Mouse (Mus musculus) hindbrain, postnatal 0 days (tissue): Measurements from ENCODE around the gene Mog. TPM values are rescaled to one million over a fixed set of nuclear protein-coding genes. Genes with fewer than 3 reads are reported as not detected.

Experiments used
- ATAC-seq: fragments of 200-750 bp; cut with Nextera tagmentation; 2 replicates; pipeline ENCODE4 v1.8.0; 2017; ENCODE audit warnings: mild to moderate bottlenecking, moderate TSS enrichment, moderate library complexity
- DNase-seq: peaks from one replicate; pipeline ENCODE4 v3.0.0-alpha.2; 2015; ENCODE audit warnings: low spot score
- H3K27ac ChIP-seq: fragments of 300-500 bp; sonication (generic); 2 replicates; pipeline ENCODE4 v1.5.1; 2014; ENCODE audit warnings: mild to moderate bottlenecking
- H3K27me3 ChIP-seq: fragments of 300-500 bp; sonication (generic); 2 replicates; pipeline ENCODE4 v1.6.1; 2014; ENCODE audit warnings: low read length, mixed read lengths; ENCODE audit not compliant: insufficient read depth
- H3K36me3 ChIP-seq: fragments of 300-500 bp; sonication (generic); 2 replicates; pipeline ENCODE4 v1.6.1; 2014; ENCODE audit warnings: low read length, mixed read lengths; ENCODE audit not compliant: insufficient read depth
- H3K4me1 ChIP-seq: fragments of 300-500 bp; sonication (generic); 2 replicates; pipeline ENCODE4 v1.6.1; 2014; ENCODE audit warnings: antibody characterized with exemption, low read length, mixed read lengths; ENCODE audit not compliant: insufficient read depth
- H3K4me2 ChIP-seq: fragments of 300-500 bp; sonication (generic); 2 replicates; pipeline ENCODE4 v1.6.1; 2014; ENCODE audit warnings: low read depth, mild to moderate bottlenecking, low read length, moderate library complexity, mixed read lengths
- H3K4me3 ChIP-seq: fragments of 300-500 bp; sonication (generic); 2 replicates; pipeline ENCODE4 v1.5.1; 2014; ENCODE audit warnings: low read length
- H3K9ac ChIP-seq: fragments of 300-500 bp; sonication (generic); replicated peaks from 2 replicates; pipeline ENCODE4 v1.6.1; 2014; ENCODE audit warnings: mild to moderate bottlenecking, low read length, moderate library complexity, mixed read lengths
- H3K9me3 ChIP-seq: fragments of 300-500 bp; sonication (generic); 2 replicates; pipeline ENCODE4 v1.6.1; 2016; ENCODE audit warnings: low read length, mixed read lengths
- CTCF ChIP-seq: IDR thresholded peaks from 2 replicates; pipeline ENCODE4 v1.5.1; 2016; ENCODE audit warnings: antibody characterized with exemption, control low read depth, low read depth
- WGBS: fragments of 180-500 bp; shearing (Covaris S2); extraction: QIAGEN DNeasy Blood & Tissue Kit; methylation state at CpG from one replicate; pipeline ENCODE4 v1.1.7; 2014; 5-methylcytosine and 5-hydroxymethylcytosine counted together
- polyA plus RNA-seq: library from polyadenylated mRNA; unstranded; fragments of >200 nt; fragmentation: Nextera tagmentation; extraction: Ambion mirVana; gene quantifications from 2 replicates; pipeline ENCODE4 v1.2.1, GENCODE M21; 2015
- total RNA-seq: library from RNA; depleted of rRNA; stranded (reverse); fragments of >200 nt; gene quantifications from 2 replicates; pipeline ENCODE4 v1.2.3, GENCODE M21; 2014; rRNA removed

Gene Mog
- 0.52 TPM in 1 of 2 replicates, not detected in the other for total RNA-seq
- polyA plus RNA-seq, result 1.5 and 1.7 TPM in 2 replicates

- Histone ChIP-seq H3K27me3 (no peaks in the 10 kb centered on the region), H3K9me3 (no peaks in the 10 kb centered on the region), H3K27ac (no peak within 1 kb of the TSS), H3K4me3 (no peak within 1 kb of the TSS), H3K9ac (no peak within 1 kb of the TSS), H3K36me3 (no peaks in the 10 kb centered on the region), H3K4me2 (no peak within 1 kb of the TSS), H3K4me1 (no peaks in the 10 kb centered on the region)
- DNase-seq (no peak), ATAC-seq (no peak)
- 62% methylated on average over 9 of the region's 9 CpGs for WGBS
- TF ChIP-seq CTCF, result no peak
These were observed at the start of gene Mog for GRCm38 (mm10) chr17:37022628-37023576. Gene Mog, minus strand, starts transcription at chr17:37023398.

GRCm38 (mm10) chr17:37072730-37073276 lies 49.6 kb upstream of the Mog start:
- ATAC-seq (0 out of 2 replicates have a peak, but pooled peaks have one; percentile 33), DNase-seq (no peak)
- no peak overlapping the region for H3K4me3 ChIP-seq
- H3K9me3 ChIP-seq, result no peaks in the 10 kb centered on the region
- H3K4me2 ChIP-seq, result no peak overlapping the region
- H3K27ac ChIP-seq, result peak overlapping the region; percentile 38; the same call in 1 of the 2 replicates
- H3K4me1 ChIP-seq, result no peaks in the 10 kb centered on the region
- 25% methylated on average over 11 of the region's 11 CpGs for WGBS
- H3K9ac ChIP-seq, result no peak overlapping the region
- no peak for TF ChIP-seq CTCF
- H3K27me3 ChIP-seq, result no peaks in the 10 kb centered on the region
- H3K36me3 ChIP-seq, result peaks cover 77% of the 10 kb centered on the region

- ATAC-seq, result peak; percentile 60; the same call in 1 of the 2 replicates
- H3K36me3 ChIP-seq, result peaks cover 83% of the 10 kb centered on the region
These were observed 49.0 kb upstream of the Mog start for GRCm38 (mm10) chr17:37072080-37072729.

GRCm38 (mm10) chr17:37070121-37070520 lies 46.9 kb upstream of the Mog start:
- H3K4me3 ChIP-seq, result no peak overlapping the region
- 80% methylated on average over 8 of the region's 8 CpGs for WGBS
- H3K9me3 ChIP-seq, result no peaks in the 10 kb centered on the region
- no peak overlapping the region for H3K27ac ChIP-seq
- no peak for TF ChIP-seq CTCF
- peaks cover 89% of the 10 kb centered on the region for H3K36me3 ChIP-seq
- no peak overlapping the region for H3K4me2 ChIP-seq
- H3K4me1 ChIP-seq, result no peaks in the 10 kb centered on the region
- H3K27me3 ChIP-seq, result no peaks in the 10 kb centered on the region
- ATAC-seq, result no peak
- DNase-seq, result no peak
- H3K9ac ChIP-seq, result no peak overlapping the region

More at GRCm38 (mm10) chr17:37072080-37072729, 49.0 kb upstream of the Mog start:
- Histone ChIP-seq H3K4me3 (no peak overlapping the region), H3K27me3 (no peaks in the 10 kb centered on the region), H3K9me3 (no peaks in the 10 kb centered on the region), H3K9ac (no peak overlapping the region), H3K4me2 (no peak overlapping the region), H3K4me1 (no peaks in the 10 kb centered on the region), H3K27ac (peak overlapping the region; percentile 45; the same call in 1 of the 2 replicates)
- no peak for DNase-seq
- TF ChIP-seq CTCF, result no peak
- whole genome bisulfite sequencing, result 43% methylated on average over 12 of the region's 12 CpGs

- peak overlapping the region; percentile 28; the same call in 1 of the 2 replicates for H3K27ac ChIP-seq
These were observed 44.7 kb upstream of the Mog start for GRCm38 (mm10) chr17:37067861-37068260.

GRCm38 (mm10) chr17:37065993-37066392 lies 42.8 kb upstream of the Mog start:
- ATAC-seq, result no peak
- H3K4me3 ChIP-seq, result no peak overlapping the region
- WGBS, result 96% methylated on average over 2 of the region's 2 CpGs
- no peak overlapping the region for H3K27ac ChIP-seq
- no peaks in the 10 kb centered on the region for H3K4me1 ChIP-seq
- no peaks in the 10 kb centered on the region for H3K27me3 ChIP-seq
- H3K9ac ChIP-seq, result no peak overlapping the region
- DNase-seq, result no peak
- no peak overlapping the region for H3K4me2 ChIP-seq
- no peaks in the 10 kb centered on the region for H3K9me3 ChIP-seq
- no peak for TF ChIP-seq CTCF
- peaks cover 83% of the 10 kb centered on the region for H3K36me3 ChIP-seq

More at GRCm38 (mm10) chr17:37067861-37068260, 44.7 kb upstream of the Mog start:
- H3K36me3 ChIP-seq, result peaks cover 84% of the 10 kb centered on the region
- DNase-seq (no peak), ATAC-seq (peak; percentile 25; the same call in 1 of the 2 replicates)
- WGBS, result 79% methylated on average over 1 of the region's 1 CpGs
- no peak overlapping the region for H3K4me3 ChIP-seq
- no peaks in the 10 kb centered on the region for H3K9me3 ChIP-seq
- no peaks in the 10 kb centered on the region for H3K4me1 ChIP-seq
- no peak overlapping the region; the same call in 1 of the 2 replicates for H3K9ac ChIP-seq
- TF ChIP-seq CTCF, result no peak
- no peaks in the 10 kb centered on the region for H3K27me3 ChIP-seq
- no peak overlapping the region for H3K4me2 ChIP-seq
